Comparison of ENCODE assay signal across 8 mouse cellular contexts in genomic region chr11:54936035-54936770, GRCm38 (mm10). TPM values are rescaled to one million over a fixed set of nuclear protein-coding genes. Genes with fewer than 3 reads are reported as not detected.
A peak's percentile ranks its signal among the peaks of the same experiment; 100 is the strongest.
DNase-seq lines count a peak whose midpoint lies in the region; ATAC-seq and TF ChIP-seq lines count a peak whose summit lies in the region.

No protein-coding gene starts in this region.

- H3K27ac ChIP-seq in intestine, embryonic 14.5 days (ENCODE audit: low read depth) = peak overlapping the region; percentile 49
- no peak overlapping the region for H3K27ac ChIP-seq in midbrain, postnatal 0 days (ENCODE audit: low read depth, low read length)

- H3K4me3 ChIP-seq in intestine, embryonic 14.5 days (ENCODE audit: low read depth, low read length) = no peak overlapping the region
- no peak overlapping the region for H3K4me3 ChIP-seq in midbrain, postnatal 0 days (ENCODE audit: low read depth, low read length)

- peaks cover 58% of the 10 kb centered on the region for H3K36me3 ChIP-seq in intestine, embryonic 14.5 days (ENCODE audit: control insufficient read depth, insufficient read depth, low read length)
- peaks cover 17% of the 10 kb centered on the region; the same call in 1 of the 2 replicates for H3K36me3 ChIP-seq in midbrain, postnatal 0 days (ENCODE audit: insufficient read depth, low read length)

- ATAC-seq in intestine, embryonic 14.5 days (replicated peaks; ENCODE audit: low FRiP score, low TSS enrichment, low read depth) = peak; percentile 72
- peak; percentile 44; the same call in 1 of the 2 replicates for ATAC-seq in neutrophil, adult 5-6 weeks (ENCODE audit: extremely low read depth, insufficient number of reproducible peaks, low FRiP score, poor library complexity, severe bottlenecking)
- ATAC-seq in midbrain, postnatal 0 days (ENCODE audit: low FRiP score) = no peak

- no peak overlapping the region for H3K4me2 ChIP-seq in intestine, embryonic 14.5 days (ENCODE audit: low read length)
- no peak overlapping the region for H3K4me2 ChIP-seq in midbrain, postnatal 0 days (ENCODE audit: low read depth, low read length, poor library complexity, severe bottlenecking)

- no peak overlapping the region for H3K9ac ChIP-seq in intestine, embryonic 14.5 days (ENCODE audit: low read length)
- no peak overlapping the region for H3K9ac ChIP-seq in midbrain, postnatal 0 days (replicated peaks; ENCODE audit: low read length, poor library complexity, severe bottlenecking)

- no peak for TF ChIP-seq CTCF in midbrain, postnatal 0 days (IDR thresholded peaks at IDR 0.05)

- 0 out of 2 replicates have a peak, but pooled peaks cover 3% of the 10 kb centered on the region for H3K4me1 ChIP-seq in intestine, embryonic 14.5 days (replicated peaks; ENCODE audit: control insufficient read depth, insufficient read depth, low read length)
- no peaks in the 10 kb centered on the region for H3K4me1 ChIP-seq in midbrain, postnatal 0 days (ENCODE audit: insufficient read depth, low read length)

- DNase-seq in right cerebral cortex, postnatal 4 days = peak; percentile 21
- DNase-seq in right cerebral cortex, adult 18-20 months = no peak
- DNase-seq in T-cell, adult 2 months (ENCODE audit: low spot score) = peak; percentile 20
- no peak for DNase-seq in intestine, embryonic 14.5 days (ENCODE audit: low spot score)
- DNase-seq in frontal cortex, adult 2 months (ENCODE audit: extremely low spot score in 1 of 2, low spot score in 1 of 2) = no peak
- DNase-seq in kidney, adult 11 months = no peak
- no peak for DNase-seq in midbrain, postnatal 0 days (ENCODE audit: low spot score)

- WGBS in intestine, embryonic 14.5 days = 29% methylated on average over 12 of the region's 12 CpGs
- 38% methylated on average over 12 of the region's 12 CpGs for WGBS in midbrain, postnatal 0 days

- no peaks in the 10 kb centered on the region for H3K9me3 ChIP-seq in intestine, embryonic 14.5 days (ENCODE audit: control insufficient read depth, low read length)
- no peaks in the 10 kb centered on the region for H3K9me3 ChIP-seq in midbrain, postnatal 0 days (ENCODE audit: low read length)

- H3K27me3 ChIP-seq in intestine, embryonic 14.5 days (replicated peaks; ENCODE audit: control insufficient read depth, insufficient read depth, low read length) = no peaks in the 10 kb centered on the region
- H3K27me3 ChIP-seq in midbrain, postnatal 0 days (ENCODE audit: insufficient read depth, low read length) = no peaks in the 10 kb centered on the region

RNA-seq across cellular contexts. Expression of gene Tnip1, which starts 26.5 kb away (rescaled TPM):
- polyA plus RNA-seq in intestine, embryonic 14.5 days (2014; fragmentation: Nextera tagmentation; extraction: Ambion mirVana) = 20.5 and 20.9 TPM in 2 replicates
- total RNA-seq in neutrophil, adult 5-6 weeks (2017) = 54.1 and 58.2 TPM in 2 replicates
- 21.9 and 24.0 TPM in 2 replicates for polyA plus RNA-seq in frontal cortex, adult 2 months (2012; rRNA removed)
- total RNA-seq in midbrain, postnatal 0 days (2014; rRNA removed) = 19.2 and 20.9 TPM in 2 replicates
- 17.0 and 17.2 TPM in 2 replicates for polyA plus RNA-seq in midbrain, postnatal 0 days (2015; fragmentation: Nextera tagmentation; extraction: Ambion mirVana)

RNA-seq across cellular contexts. Expression of gene Gpx3, which starts 34.0 kb away (rescaled TPM):
- polyA plus RNA-seq in intestine, embryonic 14.5 days (2014; fragmentation: Nextera tagmentation; extraction: Ambion mirVana) = 263 and 321 TPM in 2 replicates
- total RNA-seq in neutrophil, adult 5-6 weeks (2017) = not detected in 2 replicates
- 11.7 and 14.9 TPM in 2 replicates for polyA plus RNA-seq in frontal cortex, adult 2 months (2012; rRNA removed)
- total RNA-seq in midbrain, postnatal 0 days (2014; rRNA removed) = 14.6 and 23.1 TPM in 2 replicates
- polyA plus RNA-seq in midbrain, postnatal 0 days (2015; fragmentation: Nextera tagmentation; extraction: Ambion mirVana) = 69.3 and 70.3 TPM in 2 replicates

Comparison
In these comparisons a context has a peak if more than half of its experiments do, and no peak if none do; other contexts are left out.
1. DNase-seq: peak in right cerebral cortex, postnatal 4 days (single experiment) and T-cell, adult 2 months (single experiment); none in right cerebral cortex, adult 18-20 months (single experiment), intestine, embryonic 14.5 days (single experiment), frontal cortex, adult 2 months (0 of 2), kidney, adult 11 months (single experiment) and midbrain, postnatal 0 days (single experiment).